Mouse (Mus musculus) lung, embryonic 16.5 days (tissue): Measurements from ENCODE around the gene Rgs16. TPM values are rescaled to one million over a fixed set of nuclear protein-coding genes. Genes with fewer than 3 reads are reported as not detected.
A peak's percentile ranks its signal among the peaks of the same experiment; 100 is the strongest.

Experiments
- ATAC-seq: fragments of 200-750 bp; cut with Nextera tagmentation; 2 replicates; pipeline ENCODE4 v1.8.0; 2017; ENCODE audit warnings: low read depth, mild to moderate bottlenecking, moderate library complexity
- H3K27ac ChIP-seq: fragments of 300-500 bp; sonication (generic); 2 replicates; pipeline ENCODE4 v1.5.1; 2014; ENCODE audit warnings: mild to moderate bottlenecking, control low read depth, low read length
- H3K27me3 ChIP-seq: fragments of 300-500 bp; sonication (generic); 2 replicates; pipeline ENCODE4 v1.6.1; 2014; ENCODE audit warnings: low read depth, low read length, mixed read lengths; ENCODE audit not compliant: control insufficient read depth, insufficient read depth
- H3K36me3 ChIP-seq: fragments of 300-500 bp; sonication (generic); 2 replicates; pipeline ENCODE4 v1.6.1; 2014; ENCODE audit warnings: low read length; ENCODE audit not compliant: control insufficient read depth, insufficient read depth
- H3K4me1 ChIP-seq: fragments of 300-500 bp; sonication (generic); replicated peaks from 2 replicates; pipeline ENCODE4 v1.6.1; 2014; ENCODE audit warnings: low read length, mixed read lengths; ENCODE audit not compliant: control insufficient read depth, insufficient read depth
- H3K4me2 ChIP-seq: fragments of 300-500 bp; sonication (generic); 2 replicates; pipeline ENCODE4 v1.6.1; 2014; ENCODE audit warnings: low read depth, low read length, control low read depth
- H3K4me3 ChIP-seq: fragments of 300-500 bp; sonication (generic); 2 replicates; pipeline ENCODE4 v1.5.1; 2014; ENCODE audit warnings: mild to moderate bottlenecking, low read length, control low read depth
- H3K9ac ChIP-seq: fragments of 300-500 bp; sonication (generic); 2 replicates; pipeline ENCODE4 v1.6.1; 2014; ENCODE audit warnings: low read length, control low read depth
- H3K9me3 ChIP-seq: fragments of 300-500 bp; sonication (generic); 2 replicates; pipeline ENCODE4 v1.6.1; 2016; ENCODE audit warnings: low read length; ENCODE audit not compliant: control insufficient read depth
- WGBS: fragments of 180-500 bp; shearing (Covaris S2); extraction: QIAGEN DNeasy Blood & Tissue Kit; methylation state at CpG from one replicate; pipeline ENCODE4 v1.1.7; 2014; 5-methylcytosine and 5-hydroxymethylcytosine counted together
- polyA plus RNA-seq: library from polyadenylated mRNA; unstranded; fragments of >200 nt; fragmentation: Nextera tagmentation; extraction: Ambion mirVana; gene quantifications from 2 replicates; pipeline ENCODE4 v1.2.1, GENCODE M21; 2015

Gene Rgs16
- 1.9 and 2.2 TPM in 2 replicates for polyA plus RNA-seq

GRCm38 (mm10) chr1:153740145-153740544 lies at the start of gene Rgs16:
TSS of gene Rgs16 (plus strand) at chr1:153740349.
- Histone ChIP-seq H3K27ac (no peak within 1 kb of the TSS), H3K9ac (peak within 1 kb of the TSS; percentile 44), H3K9me3 (no peaks in the 10 kb centered on the region), H3K4me3 (peak within 1 kb of the TSS; percentile 46), H3K4me2 (peak within 1 kb of the TSS; percentile 73), H3K4me1 (peaks cover 3% of the 10 kb centered on the region), H3K27me3 (peaks cover 37% of the 10 kb centered on the region), H3K36me3 (no peaks in the 10 kb centered on the region)
- peak; percentile 83 for ATAC-seq
- WGBS: 1% methylated on average over 23 of the region's 28 CpGs

GRCm38 (mm10) chr1:153692526-153692925 lies 47.6 kb upstream of the Rgs16 start:
- 71% methylated on average over 6 of the region's 6 CpGs for WGBS
- no peaks in the 10 kb centered on the region for H3K27me3 ChIP-seq
- no peaks in the 10 kb centered on the region for H3K4me1 ChIP-seq
- no peak overlapping the region for H3K9ac ChIP-seq
- no peak overlapping the region for H3K27ac ChIP-seq
- H3K9me3 ChIP-seq: no peaks in the 10 kb centered on the region
- no peak overlapping the region for H3K4me2 ChIP-seq
- no peak overlapping the region for H3K4me3 ChIP-seq
- no peak for ATAC-seq
- no peaks in the 10 kb centered on the region for H3K36me3 ChIP-seq

- ATAC-seq: peak; percentile 60; the same call in 1 of the 2 replicates
- no peak overlapping the region for H3K9ac ChIP-seq
- no peak overlapping the region for H3K4me3 ChIP-seq
- no peaks in the 10 kb centered on the region for H3K9me3 ChIP-seq
- 66% methylated on average over 6 of the region's 6 CpGs for WGBS
- H3K4me2 ChIP-seq: no peak overlapping the region
- no peaks in the 10 kb centered on the region for H3K27me3 ChIP-seq
- no peaks in the 10 kb centered on the region for H3K4me1 ChIP-seq
- H3K27ac ChIP-seq: no peak overlapping the region
- no peaks in the 10 kb centered on the region for H3K36me3 ChIP-seq
Measured at GRCm38 (mm10) chr1:153694372-153695120, 45.6 kb upstream of the Rgs16 start.

GRCm38 (mm10) chr1:153695398-153695797 lies 44.8 kb upstream of the Rgs16 start:
- no peaks in the 10 kb centered on the region for H3K36me3 ChIP-seq
- no peaks in the 10 kb centered on the region for H3K9me3 ChIP-seq
- H3K4me2 ChIP-seq: no peak overlapping the region
- H3K4me3 ChIP-seq: no peak overlapping the region
- no peaks in the 10 kb centered on the region for H3K27me3 ChIP-seq
- no peaks in the 10 kb centered on the region for H3K4me1 ChIP-seq
- 82% methylated on average over 10 of the region's 10 CpGs for WGBS
- H3K27ac ChIP-seq: no peak overlapping the region
- ATAC-seq: no peak
- H3K9ac ChIP-seq: no peak overlapping the region

- Histone ChIP-seq H3K4me3 (no peak overlapping the region), H3K4me1 (no peaks in the 10 kb centered on the region), H3K9ac (no peak overlapping the region), H3K9me3 (no peaks in the 10 kb centered on the region), H3K27ac (no peak overlapping the region), H3K36me3 (no peaks in the 10 kb centered on the region), H3K4me2 (no peak overlapping the region), H3K27me3 (no peaks in the 10 kb centered on the region)
- 93% methylated on average over 11 of the region's 11 CpGs for WGBS
- ATAC-seq: no peak
Measured at GRCm38 (mm10) chr1:153696093-153696492, 44.1 kb upstream of the Rgs16 start.

GRCm38 (mm10) chr1:153696541-153696940 lies 43.6 kb upstream of the Rgs16 start:
- WGBS: 82% methylated on average over 4 of the region's 4 CpGs
- Histone ChIP-seq H3K4me2 (no peak overlapping the region), H3K9me3 (no peaks in the 10 kb centered on the region), H3K4me3 (no peak overlapping the region), H3K27me3 (no peaks in the 10 kb centered on the region), H3K4me1 (no peaks in the 10 kb centered on the region), H3K36me3 (no peaks in the 10 kb centered on the region), H3K9ac (no peak overlapping the region), H3K27ac (no peak overlapping the region)
- ATAC-seq: no peak

GRCm38 (mm10) chr1:153697581-153698251 lies 42.4 kb upstream of the Rgs16 start:
- Histone ChIP-seq H3K27me3 (no peaks in the 10 kb centered on the region), H3K27ac (no peak overlapping the region), H3K4me1 (no peaks in the 10 kb centered on the region), H3K4me3 (no peak overlapping the region), H3K4me2 (no peak overlapping the region), H3K9me3 (no peaks in the 10 kb centered on the region), H3K36me3 (no peaks in the 10 kb centered on the region), H3K9ac (no peak overlapping the region)
- ATAC-seq: no peak
- WGBS: 71% methylated on average over 16 of the region's 16 CpGs

GRCm38 (mm10) chr1:153698311-153699084 lies 41.7 kb upstream of the Rgs16 start:
- Histone ChIP-seq H3K36me3 (no peaks in the 10 kb centered on the region), H3K4me1 (no peaks in the 10 kb centered on the region; the same call in 1 of the 2 replicates), H3K9ac (no peak overlapping the region), H3K27me3 (no peaks in the 10 kb centered on the region), H3K4me2 (no peak overlapping the region), H3K27ac (no peak overlapping the region), H3K9me3 (no peaks in the 10 kb centered on the region), H3K4me3 (no peak overlapping the region)
- 63% methylated on average over 7 of the region's 7 CpGs for WGBS
- ATAC-seq: no peak
